10 mouse cellular contexts compared by ENCODE assay signal in the genomic region with DNA sequence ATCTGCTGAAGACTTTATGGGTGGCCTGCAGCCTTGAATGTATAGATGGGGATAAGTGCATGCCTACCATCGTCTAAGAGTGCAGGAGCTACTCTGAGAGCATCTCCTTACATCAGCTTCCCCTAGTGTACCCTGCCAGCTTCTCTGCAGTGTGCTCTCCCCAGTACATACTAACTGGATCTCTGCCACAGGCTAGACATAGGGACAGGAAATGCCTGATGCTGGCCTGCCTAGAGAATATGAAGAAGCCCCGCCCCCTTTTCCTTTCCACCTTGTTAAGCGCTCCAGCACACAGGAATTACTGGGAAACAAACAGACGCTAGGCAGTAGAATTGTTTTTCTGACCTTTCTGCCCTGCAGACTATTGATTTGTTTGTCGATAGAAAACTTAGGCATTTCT.
DNase-seq lines count a peak whose midpoint lies in the region; ATAC-seq and TF ChIP-seq lines count a peak whose summit lies in the region.
"Had no signal": no experiment of that assay in that cellular context is flagged by ENCODE, and none has a peak within 500 bp of the region (broad histone marks: within the 10 kb centered on the region; RNA-seq: fewer than 3 reads in every experiment).

No protein-coding gene starts in this region.

- no peaks in the 10 kb centered on the region for H3K9me3 ChIP-seq in forebrain, embryonic 13.5 days (replicated peaks)
- no peaks in the 10 kb centered on the region for H3K9me3 ChIP-seq in forebrain, postnatal 0 days (ENCODE audit: low read length)
- no peaks in the 10 kb centered on the region for H3K9me3 ChIP-seq in heart, embryonic 16.5 days (replicated peaks; ENCODE audit: control insufficient read depth, low read length)
- no peaks in the 10 kb centered on the region for H3K9me3 ChIP-seq in midbrain, embryonic 14.5 days (ENCODE audit: control insufficient read depth, low read length)

- TF ChIP-seq CTCF in forebrain, postnatal 0 days (IDR thresholded peaks at IDR 0.05; ENCODE audit: low read depth): no peak
- TF ChIP-seq CTCF in layer of hippocampus, adult 2 months (conservative IDR thresholded peaks at IDR 0.05): no peak

- H3K4me3 ChIP-seq in forebrain, embryonic 13.5 days: no peak overlapping the region
- no peak overlapping the region for H3K4me3 ChIP-seq in forebrain, postnatal 0 days (ENCODE audit: low read depth, low read length)
- H3K4me3 ChIP-seq in heart, embryonic 16.5 days (ENCODE audit: low read length): no peak overlapping the region
- no peak overlapping the region for H3K4me3 ChIP-seq in midbrain, embryonic 14.5 days (replicated peaks; ENCODE audit: low read depth, low read length)
- no peak overlapping the region for H3K4me3 ChIP-seq in layer of hippocampus, adult 2 months

- DNase-seq in forebrain, postnatal 0 days: no peak
- DNase-seq in kidney, postnatal 10 days: peak; percentile 69
- peak; percentile 45 for DNase-seq in midbrain, embryonic 14.5 days
- DNase-seq in layer of hippocampus, adult 8-10 months (ENCODE audit: low spot score in 2 of 2): no peak
- no peak for DNase-seq in layer of hippocampus, adult 2 months (ENCODE audit: low spot score in 2 of 2)
- DNase-seq in urinary bladder, adult 18-20 months (ENCODE audit: low spot score in 2 of 2): no peak
- DNase-seq: cerebellum, adult 8-10 months; right cerebral cortex, postnatal 4 days had no signal

- WGBS in forebrain, embryonic 13.5 days: 47% methylated on average over 5 of the region's 5 CpGs
- WGBS in forebrain, postnatal 0 days: 38% methylated on average over 5 of the region's 5 CpGs
- WGBS in heart, embryonic 16.5 days: 53% methylated on average over 5 of the region's 5 CpGs
- WGBS in midbrain, embryonic 14.5 days: 67% methylated on average over 5 of the region's 5 CpGs

- H3K36me3 ChIP-seq in forebrain, embryonic 13.5 days (ENCODE audit: poor library complexity, severe bottlenecking): no peaks in the 10 kb centered on the region
- peaks cover 3% of the 10 kb centered on the region; the same call in 1 of the 2 replicates for H3K36me3 ChIP-seq in forebrain, postnatal 0 days (ENCODE audit: insufficient read depth)
- H3K36me3 ChIP-seq in heart, embryonic 16.5 days (ENCODE audit: control insufficient read depth, insufficient read depth): no peaks in the 10 kb centered on the region
- H3K36me3 ChIP-seq in midbrain, embryonic 14.5 days (ENCODE audit: control insufficient read depth, insufficient read depth, low read length): no peaks in the 10 kb centered on the region

- H3K27me3 ChIP-seq in forebrain, embryonic 13.5 days: no peaks in the 10 kb centered on the region
- no peaks in the 10 kb centered on the region for H3K27me3 ChIP-seq in forebrain, postnatal 0 days (ENCODE audit: insufficient read depth, low read length)
- H3K27me3 ChIP-seq in heart, embryonic 16.5 days (ENCODE audit: control insufficient read depth, insufficient read depth, low read length): no peaks in the 10 kb centered on the region
- H3K27me3 ChIP-seq in midbrain, embryonic 14.5 days (ENCODE audit: control insufficient read depth, insufficient read depth, low read length): no peaks in the 10 kb centered on the region

- ATAC-seq in forebrain, embryonic 13.5 days: 0 out of 2 replicates have a peak, but pooled peaks have one; percentile 19
- ATAC-seq in forebrain, postnatal 0 days: no peak
- 0 out of 2 replicates have a peak, but pooled peaks have one; percentile 28 for ATAC-seq in heart, embryonic 16.5 days (replicated peaks; ENCODE audit: extremely low read depth, insufficient read depth, low FRiP score)
- ATAC-seq in midbrain, embryonic 14.5 days (ENCODE audit: low FRiP score, low TSS enrichment): no peak

- no peak overlapping the region for H3K4me2 ChIP-seq in forebrain, embryonic 13.5 days
- no peak overlapping the region for H3K4me2 ChIP-seq in forebrain, postnatal 0 days (ENCODE audit: low read depth)
- H3K4me2 ChIP-seq in heart, embryonic 16.5 days (ENCODE audit: low read depth, low read length): no peak overlapping the region
- no peak overlapping the region for H3K4me2 ChIP-seq in midbrain, embryonic 14.5 days (ENCODE audit: low read length)

- H3K9ac ChIP-seq in forebrain, embryonic 13.5 days: no peak overlapping the region
- no peak overlapping the region for H3K9ac ChIP-seq in forebrain, postnatal 0 days
- no peak overlapping the region for H3K9ac ChIP-seq in heart, embryonic 16.5 days (ENCODE audit: low read length)
- no peak overlapping the region for H3K9ac ChIP-seq in midbrain, embryonic 14.5 days (replicated peaks; ENCODE audit: low read length)

- H3K27ac ChIP-seq in forebrain, embryonic 13.5 days: peak overlapping the region; percentile 79
- H3K27ac ChIP-seq in forebrain, postnatal 0 days (ENCODE audit: low read depth, low read length): no peak overlapping the region
- H3K27ac ChIP-seq in heart, embryonic 16.5 days (ENCODE audit: low read length): no peak overlapping the region
- H3K27ac ChIP-seq in midbrain, embryonic 14.5 days (replicated peaks; ENCODE audit: low read depth, low read length): peak overlapping the region; percentile 60; the same call in 1 of the 2 replicates
- no peak overlapping the region for H3K27ac ChIP-seq in layer of hippocampus, adult 2 months

- peaks cover 47% of the 10 kb centered on the region for H3K4me1 ChIP-seq in forebrain, embryonic 13.5 days
- H3K4me1 ChIP-seq in forebrain, postnatal 0 days (ENCODE audit: insufficient read depth): peaks cover 9% of the 10 kb centered on the region; the same call in 1 of the 2 replicates
- H3K4me1 ChIP-seq in heart, embryonic 16.5 days (ENCODE audit: control insufficient read depth, insufficient read depth, low read length): no peaks in the 10 kb centered on the region
- peaks cover 31% of the 10 kb centered on the region for H3K4me1 ChIP-seq in midbrain, embryonic 14.5 days (ENCODE audit: control insufficient read depth, insufficient read depth, low read length)

Comparison
In these comparisons a context has a peak if more than half of its experiments do, and no peak if none do; other contexts are left out.
1. ATAC-seq: peak in forebrain, embryonic 13.5 days (single experiment) and heart, embryonic 16.5 days (single experiment); none in forebrain, postnatal 0 days (single experiment) and midbrain, embryonic 14.5 days (single experiment).
2. H3K27ac ChIP-seq: peak in forebrain, embryonic 13.5 days (single experiment) and midbrain, embryonic 14.5 days (single experiment); none in forebrain, postnatal 0 days (single experiment), heart, embryonic 16.5 days (single experiment) and layer of hippocampus, adult 2 months (single experiment).
3. DNase-seq: peak in kidney, postnatal 10 days (single experiment) and midbrain, embryonic 14.5 days (single experiment); none in forebrain, postnatal 0 days (single experiment), layer of hippocampus, adult 8-10 months (0 of 2), layer of hippocampus, adult 2 months (0 of 2) and urinary bladder, adult 18-20 months (0 of 2).